Mouse (Mus musculus) neural tube, embryonic 12.5 days (tissue): ENCODE measurements around the gene Gabrg3. TPM values are rescaled to one million over a fixed set of nuclear protein-coding genes. Genes with fewer than 3 reads are reported as not detected.

Experiments used
- ATAC-seq: fragments of 200-750 bp; cut with Nextera tagmentation; 2 replicates; pipeline ENCODE4 v1.8.0; 2017; ENCODE audit warnings: low read depth, mild to moderate bottlenecking, moderate TSS enrichment, moderate library complexity; ENCODE audit not compliant: low FRiP score
- H3K27ac ChIP-seq: fragments of 300-500 bp; sonication (generic); 2 replicates; pipeline ENCODE4 v1.5.1; 2016
- H3K27me3 ChIP-seq: fragments of 300-500 bp; sonication (generic); replicated peaks from 2 replicates; pipeline ENCODE4 v1.6.1; 2016; ENCODE audit warnings: mild to moderate bottlenecking
- H3K36me3 ChIP-seq: fragments of 300-500 bp; sonication (generic); 2 replicates; pipeline ENCODE4 v1.6.1; 2016; ENCODE audit warnings: mild to moderate bottlenecking
- H3K4me1 ChIP-seq: fragments of 300-500 bp; sonication (generic); 2 replicates; pipeline ENCODE4 v1.6.1; 2016
- H3K4me2 ChIP-seq: fragments of 300-500 bp; sonication (generic); replicated peaks from 2 replicates; pipeline ENCODE4 v1.6.1; 2016; ENCODE audit warnings: mild to moderate bottlenecking
- H3K4me3 ChIP-seq: fragments of 300-500 bp; sonication (generic); 2 replicates; pipeline ENCODE4 v1.5.1; 2016
- H3K9ac ChIP-seq: fragments of 300-500 bp; sonication (generic); 2 replicates; pipeline ENCODE4 v1.6.1; 2016; ENCODE audit warnings: mild to moderate bottlenecking
- H3K9me3 ChIP-seq: fragments of 300-500 bp; sonication (generic); 2 replicates; pipeline ENCODE4 v1.6.1; 2016; ENCODE audit warnings: mild to moderate bottlenecking
- WGBS: fragments of 180-500 bp; shearing (Covaris S2); methylation state at CpG from one replicate; pipeline ENCODE4 v1.1.7; 2016; 5-methylcytosine and 5-hydroxymethylcytosine counted together
- polyA plus RNA-seq: library from polyadenylated mRNA; unstranded; fragments of >200 nt; fragmentation: Nextera tagmentation; extraction: Ambion mirVana; gene quantifications from 2 replicates; pipeline ENCODE4 v1.2.1, GENCODE M21; 2016

The Gabrg3 gene
- polyA plus RNA-seq, 1 experiment from 2014 or later, result 1.7 TPM

DNA sequence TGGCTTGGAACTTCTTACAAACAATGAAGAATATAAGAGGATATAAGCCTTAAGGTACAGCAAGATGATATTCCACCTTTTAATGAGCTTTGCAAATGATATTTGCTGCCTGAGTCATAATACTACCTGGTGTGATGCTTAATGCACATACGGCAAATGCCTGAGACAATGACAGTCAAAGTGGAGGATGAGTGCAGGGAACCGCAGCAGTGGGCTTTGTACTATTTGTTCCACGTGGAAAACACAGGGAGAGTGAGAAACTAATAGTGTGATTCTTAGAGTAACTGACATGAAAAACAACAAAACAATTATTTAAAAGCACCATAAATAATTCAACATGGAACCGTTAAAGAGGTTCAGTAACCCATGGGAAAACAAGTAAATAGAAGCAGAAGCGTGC is 236.2 kb downstream of the Gabrg3 start:
- Histone ChIP-seq H3K27me3 (no peaks in the 10 kb centered on the region), H3K36me3 (no peaks in the 10 kb centered on the region), H3K4me2 (no peak overlapping the region), H3K27ac (no peak overlapping the region), H3K9ac (no peak overlapping the region), H3K4me3 (no peak overlapping the region), H3K4me1 (no peaks in the 10 kb centered on the region), H3K9me3 (no peaks in the 10 kb centered on the region)
- ATAC-seq, result no peak
- 65% methylated on average over 5 of the region's 5 CpGs for WGBS

DNA sequence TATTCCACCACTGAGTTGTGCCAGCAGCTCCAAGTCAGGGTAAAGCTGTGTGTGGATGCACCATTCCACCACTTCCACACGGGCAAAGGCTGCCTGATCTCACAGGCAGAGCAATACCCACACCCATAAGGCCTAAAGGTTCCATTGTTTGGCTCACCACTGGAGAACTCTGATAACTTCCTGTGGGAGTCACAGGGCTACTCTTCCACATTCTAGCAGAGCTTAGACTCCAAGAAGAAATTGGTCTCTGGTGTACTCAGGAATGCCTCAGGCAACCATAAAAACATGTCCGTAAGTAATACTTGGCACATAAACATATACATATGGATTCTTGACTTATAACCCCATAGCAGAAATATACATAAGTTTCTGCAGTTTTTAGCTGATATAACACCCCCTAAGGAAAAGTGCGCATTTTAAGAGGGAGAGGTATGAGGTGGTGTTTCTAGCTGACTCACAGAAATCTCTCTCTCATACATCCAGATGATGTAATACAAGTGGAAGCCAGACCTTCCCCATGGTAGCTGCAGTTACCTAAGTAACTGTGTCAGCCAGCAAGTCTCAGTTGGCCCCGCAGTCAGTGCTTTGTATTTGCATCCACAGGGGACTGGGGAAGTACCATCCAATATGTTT is 248.8 kb downstream of the Gabrg3 start:
- no peak for ATAC-seq
- no peaks in the 10 kb centered on the region for H3K9me3 ChIP-seq
- no peaks in the 10 kb centered on the region for H3K4me1 ChIP-seq
- H3K9ac ChIP-seq, result no peak overlapping the region
- 86% methylated on average over 4 of the region's 4 CpGs for WGBS
- H3K36me3 ChIP-seq, result no peaks in the 10 kb centered on the region
- H3K27me3 ChIP-seq, result no peaks in the 10 kb centered on the region
- H3K4me3 ChIP-seq, result no peak overlapping the region
- H3K27ac ChIP-seq, result no peak overlapping the region
- no peak overlapping the region for H3K4me2 ChIP-seq

DNA sequence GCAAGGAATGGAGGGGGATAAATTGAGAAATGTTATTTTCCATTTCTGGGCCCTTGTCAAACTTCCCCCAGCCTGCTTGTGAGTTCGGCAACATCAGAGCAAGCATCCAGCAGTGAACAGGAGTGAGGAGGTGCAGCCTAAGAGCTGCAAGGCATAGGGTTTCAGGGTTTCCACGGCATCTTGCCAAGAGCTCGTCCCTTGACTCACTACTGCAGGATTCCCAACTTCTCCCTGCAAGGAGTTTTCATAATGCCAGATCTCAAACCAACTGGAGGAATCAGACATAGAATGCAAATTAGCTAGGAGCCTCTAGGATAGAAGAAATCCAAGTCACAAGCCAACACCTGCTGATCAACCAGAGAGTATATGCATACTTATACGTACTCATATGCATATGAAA is 254.0 kb downstream of the Gabrg3 start:
- 86% methylated on average over 4 of the region's 4 CpGs for WGBS
- ATAC-seq, result no peak
- H3K27me3 ChIP-seq, result no peaks in the 10 kb centered on the region
- H3K9me3 ChIP-seq, result no peaks in the 10 kb centered on the region
- H3K4me2 ChIP-seq, result no peak overlapping the region
- no peak overlapping the region for H3K9ac ChIP-seq
- H3K27ac ChIP-seq, result no peak overlapping the region
- no peaks in the 10 kb centered on the region for H3K4me1 ChIP-seq
- H3K4me3 ChIP-seq, result no peak overlapping the region
- no peaks in the 10 kb centered on the region for H3K36me3 ChIP-seq

DNA sequence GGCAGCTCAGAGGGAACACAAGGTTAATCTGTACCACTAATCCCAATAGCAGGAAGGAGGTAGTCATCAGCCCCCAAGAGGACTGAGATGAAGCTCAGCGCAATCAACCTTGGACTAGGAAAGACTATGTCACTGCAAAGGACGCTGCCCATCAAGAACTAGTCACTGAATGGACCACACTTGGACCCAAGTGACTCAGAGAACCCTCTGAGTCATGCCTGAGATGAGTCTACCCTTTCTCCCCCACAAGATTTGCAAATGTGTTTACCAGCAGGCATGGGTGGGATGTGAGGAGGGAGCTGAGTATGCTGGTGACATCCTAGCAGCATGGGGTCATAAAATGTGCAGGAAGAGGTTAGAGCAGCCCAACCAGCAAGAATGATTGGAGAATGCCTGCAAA is 254.5 kb downstream of the Gabrg3 start:
- Histone ChIP-seq H3K9me3 (no peaks in the 10 kb centered on the region), H3K4me1 (no peaks in the 10 kb centered on the region), H3K4me2 (no peak overlapping the region), H3K27ac (no peak overlapping the region), H3K27me3 (no peaks in the 10 kb centered on the region), H3K9ac (no peak overlapping the region), H3K36me3 (no peaks in the 10 kb centered on the region), H3K4me3 (no peak overlapping the region)
- WGBS, result 84% methylated on average over 2 of the region's 2 CpGs
- ATAC-seq, result no peak

DNA sequence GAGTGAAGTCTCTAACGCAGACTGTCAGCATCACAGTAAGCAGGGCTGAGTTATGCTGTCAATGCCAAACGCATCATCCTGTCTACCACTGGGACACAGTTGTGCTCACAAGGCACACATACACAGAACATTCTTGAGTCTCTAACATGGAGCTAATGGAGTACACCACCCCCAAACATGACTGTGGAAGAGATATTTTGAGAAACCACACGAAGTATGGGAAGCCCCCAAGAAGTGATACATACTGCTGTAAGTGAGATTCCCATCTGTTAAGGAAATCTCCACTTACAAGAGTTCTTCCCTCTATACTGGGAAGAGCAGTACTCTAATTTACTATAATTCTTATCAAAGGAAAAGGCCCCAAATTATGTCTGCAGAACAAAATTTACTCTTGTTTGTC is 286.9 kb downstream of the Gabrg3 start:
- 78% methylated on average over 3 of the region's 3 CpGs for whole genome bisulfite sequencing
- Histone ChIP-seq H3K4me2 (no peak overlapping the region), H3K9me3 (no peaks in the 10 kb centered on the region), H3K4me3 (no peak overlapping the region), H3K36me3 (no peaks in the 10 kb centered on the region), H3K27me3 (no peaks in the 10 kb centered on the region), H3K4me1 (no peaks in the 10 kb centered on the region), H3K27ac (no peak overlapping the region), H3K9ac (no peak overlapping the region)
- ATAC-seq, result no peak

DNA sequence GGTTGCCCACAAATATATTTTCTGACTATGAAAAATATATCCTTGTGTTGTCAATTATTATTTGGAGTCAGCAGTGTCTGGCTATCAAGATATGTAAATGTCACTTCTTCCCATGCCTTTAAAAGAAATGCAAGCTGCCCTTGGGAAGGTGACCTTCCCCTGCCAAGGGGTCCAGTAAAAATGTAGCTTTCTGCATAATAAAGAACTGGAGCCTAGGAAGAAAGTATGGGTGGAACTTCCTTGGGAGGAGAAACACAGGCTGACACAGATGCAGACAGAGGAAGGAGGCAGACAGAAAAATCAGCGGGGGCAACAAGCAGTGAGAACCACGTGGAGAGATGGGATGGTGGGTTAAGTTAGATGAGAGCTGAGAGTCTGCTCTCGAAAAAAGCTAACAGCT is 304.9 kb downstream of the Gabrg3 start:
- Histone ChIP-seq H3K36me3 (no peaks in the 10 kb centered on the region), H3K27ac (no peak overlapping the region), H3K27me3 (no peaks in the 10 kb centered on the region), H3K4me2 (no peak overlapping the region), H3K9ac (no peak overlapping the region), H3K4me3 (no peak overlapping the region), H3K9me3 (no peaks in the 10 kb centered on the region), H3K4me1 (no peaks in the 10 kb centered on the region)
- no peak for ATAC-seq
- 63% methylated on average over 3 of the region's 3 CpGs for WGBS

DNA sequence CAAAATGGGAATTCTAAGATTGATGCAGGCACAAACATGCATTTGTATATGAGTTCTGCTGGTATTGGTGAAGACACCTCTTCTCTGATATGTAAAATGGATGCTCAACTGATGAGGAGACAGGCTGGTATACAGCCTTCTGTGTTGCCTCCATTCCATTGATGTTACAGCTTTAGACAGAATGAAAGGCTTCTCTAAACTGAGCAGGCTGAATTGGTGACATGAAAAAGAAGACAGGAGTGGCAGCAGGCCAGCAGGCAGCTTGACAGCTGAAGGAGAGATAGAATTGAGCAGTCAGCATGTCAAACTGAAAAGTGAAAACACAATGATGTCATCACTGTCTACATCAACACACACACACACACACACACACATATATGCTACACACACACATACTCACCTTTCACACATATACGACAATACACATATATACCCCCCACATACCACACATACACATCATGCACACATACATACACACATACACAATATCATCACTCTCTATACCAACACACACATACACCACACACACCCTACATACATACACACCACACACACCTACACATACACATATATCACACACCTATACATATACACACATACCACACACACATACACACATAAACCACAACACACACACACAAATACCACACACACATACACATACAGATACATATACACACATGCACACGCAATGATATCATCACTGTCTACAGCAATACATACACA is 315.4 kb downstream of the Gabrg3 start:
- Histone ChIP-seq H3K36me3 (no peaks in the 10 kb centered on the region), H3K9ac (no peak overlapping the region), H3K27me3 (no peaks in the 10 kb centered on the region), H3K4me2 (no peak overlapping the region), H3K4me1 (no peaks in the 10 kb centered on the region), H3K27ac (no peak overlapping the region), H3K4me3 (no peak overlapping the region), H3K9me3 (no peaks in the 10 kb centered on the region)
- ATAC-seq, result no peak
- 90% methylated on average over 2 of the region's 2 CpGs for WGBS

DNA sequence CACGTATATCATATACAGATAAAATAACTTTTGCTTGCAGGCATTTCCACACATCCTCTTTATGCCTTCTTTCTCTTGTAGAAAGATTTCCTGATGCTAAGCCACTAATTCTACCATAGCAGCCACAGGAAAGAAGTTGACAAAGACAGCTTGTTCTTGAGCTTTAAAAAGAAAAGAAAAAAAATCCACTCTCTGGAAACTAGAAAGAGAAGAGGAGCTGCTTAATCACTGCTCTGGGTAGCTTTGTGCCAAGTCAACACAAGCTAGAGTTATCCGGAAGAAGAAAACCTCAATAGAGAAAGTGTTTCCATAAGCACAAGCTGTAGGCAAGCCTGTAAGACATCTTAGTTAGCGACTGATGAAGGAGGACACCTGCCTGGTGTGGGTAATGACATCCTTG is 321.6 kb downstream of the Gabrg3 start:
- Histone ChIP-seq H3K9me3 (no peaks in the 10 kb centered on the region), H3K9ac (no peak overlapping the region), H3K36me3 (no peaks in the 10 kb centered on the region), H3K4me2 (no peak overlapping the region), H3K4me3 (no peak overlapping the region), H3K4me1 (no peaks in the 10 kb centered on the region), H3K27me3 (no peaks in the 10 kb centered on the region), H3K27ac (no peak overlapping the region)
- no peak for ATAC-seq
- 85% methylated on average over 3 of the region's 3 CpGs for WGBS

DNA sequence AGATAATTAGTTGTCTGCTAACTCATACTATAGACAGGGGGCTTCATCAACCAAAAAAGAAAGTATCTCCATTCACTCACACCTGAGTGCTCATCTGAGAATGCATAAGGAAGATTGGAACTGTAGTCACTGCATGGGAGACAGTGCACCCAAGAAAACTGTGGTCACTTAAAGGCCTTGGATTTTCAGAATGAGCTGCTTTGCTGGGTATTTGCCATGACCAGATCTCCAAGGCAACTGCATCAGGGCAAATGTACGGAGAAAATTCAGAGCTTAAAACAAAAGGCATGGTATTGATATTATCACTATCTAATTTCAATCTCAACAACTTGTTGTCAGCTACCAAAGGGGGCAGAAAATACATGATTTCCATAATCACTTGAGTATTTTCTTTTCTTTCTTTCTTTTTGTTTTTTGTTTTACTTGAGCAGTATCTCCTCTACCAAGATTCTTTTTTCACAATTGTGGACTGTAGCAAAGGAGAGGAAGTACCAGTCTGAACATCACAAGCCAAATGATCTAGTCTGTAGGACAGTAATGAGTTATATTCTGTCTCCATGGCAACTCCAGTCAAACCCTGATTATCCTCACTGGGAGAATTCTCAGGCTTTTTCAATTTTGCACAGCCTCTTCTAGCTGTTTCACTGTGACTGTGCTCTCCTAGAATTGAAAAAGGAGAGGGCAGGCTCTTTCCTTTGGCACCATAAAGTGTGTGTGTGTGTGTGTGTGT is 335.9 kb downstream of the Gabrg3 start:
- Histone ChIP-seq H3K4me2 (no peak overlapping the region), H3K36me3 (no peaks in the 10 kb centered on the region), H3K9me3 (no peaks in the 10 kb centered on the region), H3K4me3 (no peak overlapping the region), H3K4me1 (no peaks in the 10 kb centered on the region), H3K9ac (no peak overlapping the region), H3K27ac (no peak overlapping the region), H3K27me3 (no peaks in the 10 kb centered on the region)
- 82% methylated on average over 1 of the region's 1 CpGs for WGBS
- ATAC-seq, result peak; percentile 71

DNA sequence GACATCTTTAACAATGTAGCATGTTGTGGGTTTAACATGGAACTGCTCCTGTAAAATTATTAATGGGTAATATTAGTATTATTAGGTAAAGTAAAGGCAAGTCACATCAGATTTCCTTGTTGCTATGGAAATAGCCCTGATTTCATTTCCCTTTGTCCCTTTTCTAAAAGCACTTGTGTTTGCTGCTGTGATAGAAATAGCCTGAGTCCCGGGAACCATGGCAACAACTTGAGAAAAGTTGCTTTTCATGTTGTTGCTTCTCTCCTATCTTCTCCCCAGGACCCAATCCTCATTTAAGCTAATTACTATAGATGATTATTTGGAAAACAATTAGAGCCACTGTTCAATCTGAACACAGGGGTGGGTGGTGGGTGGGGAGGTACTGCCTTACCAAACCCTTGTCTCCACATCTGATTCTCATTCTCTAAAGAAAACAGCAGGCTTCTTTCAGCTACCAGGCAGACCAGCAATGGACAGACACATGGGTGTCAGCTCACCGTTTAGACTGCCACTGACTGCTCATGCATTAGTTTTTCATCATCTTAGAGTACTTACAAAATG is 349.0 kb downstream of the Gabrg3 start:
- Histone ChIP-seq H3K36me3 (no peaks in the 10 kb centered on the region), H3K4me2 (no peak overlapping the region), H3K4me1 (no peaks in the 10 kb centered on the region), H3K9me3 (no peaks in the 10 kb centered on the region), H3K27me3 (no peaks in the 10 kb centered on the region), H3K9ac (no peak overlapping the region), H3K27ac (no peak overlapping the region), H3K4me3 (no peak overlapping the region)
- WGBS, result 39% methylated on average over 2 of the region's 2 CpGs
- no peak for ATAC-seq

DNA sequence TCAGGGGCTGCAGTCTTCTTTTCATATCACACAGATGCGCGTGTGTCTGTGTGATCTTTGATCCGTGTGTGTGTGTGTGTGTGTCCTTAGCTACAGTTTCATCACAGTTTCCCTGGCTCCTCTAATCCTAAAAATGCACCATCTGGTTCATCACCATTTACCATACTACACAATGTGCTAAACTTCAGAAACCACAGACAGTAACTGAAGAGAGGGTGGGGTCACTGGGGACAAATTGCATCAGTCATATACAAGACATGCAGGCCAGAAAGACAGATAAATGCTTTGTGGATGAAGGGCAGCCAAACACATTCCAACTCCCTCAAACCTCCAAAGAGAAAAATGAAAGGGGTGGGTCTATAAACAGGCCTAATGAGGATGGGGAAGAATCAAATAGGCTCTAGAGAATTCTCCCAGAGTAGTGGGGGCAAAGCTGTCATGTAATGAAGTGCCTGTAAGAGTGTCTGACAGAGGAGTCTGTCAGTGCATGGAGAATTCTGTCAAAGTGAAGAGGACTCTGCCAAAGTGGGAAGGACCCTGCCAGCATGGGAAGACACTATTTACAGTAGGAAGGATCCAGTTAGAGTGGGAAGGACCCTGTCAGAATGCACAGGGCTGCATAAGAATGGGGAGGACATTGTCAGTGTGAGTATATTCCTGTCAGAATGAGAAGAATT is 386.3 kb downstream of the Gabrg3 start:
- H3K36me3 ChIP-seq, result no peaks in the 10 kb centered on the region
- no peak overlapping the region for H3K4me2 ChIP-seq
- H3K4me1 ChIP-seq, result no peaks in the 10 kb centered on the region
- 0 out of 2 replicates have a peak, but pooled peaks cover 5% of the 10 kb centered on the region for H3K9me3 ChIP-seq
- no peak overlapping the region for H3K4me3 ChIP-seq
- H3K27ac ChIP-seq, result no peak overlapping the region
- WGBS, result 97% methylated on average over 3 of the region's 3 CpGs
- no peak overlapping the region for H3K9ac ChIP-seq
- no peaks in the 10 kb centered on the region for H3K27me3 ChIP-seq
- no peak for ATAC-seq
